Mouse (Mus musculus) MEL (cell line): ENCODE measurements at regions not wholly inside any gene's neighbourhood (a gene's known extent, or its start where the extent isn't known, plus 50 kb on each side); places are given as distances from the start of the nearest gene placed in this dataset.

Experiments used
- CTCF ChIP-seq, 3 experiments: IDR thresholded peaks in 2 of 3; conservative IDR thresholded peaks in 1 of 3; 2 replicates each; pipeline ENCODE4 v1.5.1; 2011 to 2012; ENCODE audit warnings: low read length in 3 of 3, low read depth in 2 of 3, mild to moderate bottlenecking in 2 of 3, improper control_type of control experiment in 1 of 3, inconsistent platforms in 1 of 3, mixed read lengths in 1 of 3, moderate library complexity in 1 of 3; ENCODE audit not compliant: control insufficient read depth in 1 of 3, insufficient read depth in 1 of 3, poor library complexity in 1 of 3, severe bottlenecking in 1 of 3
- EP300 ChIP-seq, 2 experiments: IDR thresholded peaks; 2 replicates each; pipeline ENCODE4 v1.6.1; 2011; ENCODE audit warnings: improper control_type of control experiment in 2 of 2, low read length in 2 of 2, low read depth in 1 of 2, mild to moderate bottlenecking in 1 of 2
- GATA1 ChIP-seq: IDR thresholded peaks from 2 replicates; pipeline ENCODE4 v1.6.1; 2011; ENCODE audit warnings: low read depth, low read length, improper control_type of control experiment
- HCFC1 ChIP-seq: IDR thresholded peaks from 2 replicates; pipeline ENCODE4 v1.6.1; 2012; ENCODE audit warnings: low read depth, mild to moderate bottlenecking, inconsistent platforms, low read length, improper control_type of control experiment, moderate library complexity
- KAT2A ChIP-seq: conservative IDR thresholded peaks from 2 replicates; pipeline ENCODE4 v1.6.1; 2012; ENCODE audit warnings: low read depth, low read length, improper control_type of control experiment, inconsistent platforms
- TAL1 ChIP-seq: IDR thresholded peaks from 2 replicates; pipeline ENCODE4 v1.6.1; 2012; ENCODE audit warnings: mild to moderate bottlenecking, inconsistent platforms, low read length, moderate library complexity, mixed read lengths

DNA sequence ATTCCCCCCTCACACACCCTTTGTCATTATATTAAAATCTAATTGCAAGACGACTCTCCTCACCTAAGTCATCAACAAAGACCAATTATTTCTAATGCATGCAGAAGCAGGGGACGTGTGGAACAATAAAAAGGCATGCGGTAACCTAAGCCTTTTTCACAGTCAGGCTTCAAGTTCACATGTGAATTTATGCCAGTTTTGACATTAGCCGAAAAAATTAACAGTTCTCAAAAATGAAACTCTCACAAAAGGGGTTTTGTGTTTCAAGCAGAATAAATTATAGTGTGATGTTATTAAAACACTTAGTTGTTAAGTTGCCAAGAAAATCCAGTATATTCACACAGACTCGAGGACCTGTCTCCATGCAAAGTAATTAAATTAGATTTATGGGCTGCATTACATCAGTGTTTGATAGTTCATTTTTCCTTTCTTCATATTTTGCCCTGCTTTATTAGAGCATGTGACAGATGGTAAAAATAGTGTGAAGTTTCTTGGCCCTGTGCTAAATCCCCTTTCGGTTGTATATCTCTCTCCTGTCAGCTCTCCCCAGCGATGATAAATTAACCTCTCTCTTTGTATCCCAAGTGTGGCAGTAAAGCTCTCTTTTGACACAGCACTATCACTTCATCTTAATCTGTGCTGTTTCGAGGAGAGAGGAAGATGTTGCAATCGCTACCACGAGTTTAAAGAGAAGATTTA is 287.5 kb upstream of the Zfp703 start:
- TF ChIP-seq HCFC1 (no peak), EP300 (IDR thresholded peaks at IDR 0.05; ENCODE audit: low read depth in 1 of 2, low read length in 2 of 2) (no peak), TAL1 (no peak), CTCF (IDR thresholded peaks at IDR 0.05 in 2 of 3, conservative IDR thresholded peaks at IDR 0.05 in 1 of 3; ENCODE audit: control insufficient read depth in 1 of 3, insufficient read depth in 1 of 3, low read depth in 2 of 3, low read length in 3 of 3, poor library complexity in 1 of 3, severe bottlenecking in 1 of 3) (no peak), GATA1 (no peak), KAT2A (no peak)
